Mouse (Mus musculus) midbrain, postnatal 0 days (tissue): ENCODE results near the gene Adprhl1. TPM values are rescaled to one million over a fixed set of nuclear protein-coding genes. Genes with fewer than 3 reads are reported as not detected.

Experiments used
- ATAC-seq: fragments of 200-750 bp; cut with Nextera tagmentation; 2 replicates; pipeline ENCODE4 v1.8.0; 2017; ENCODE audit warnings: moderate number of reproducible peaks, mild to moderate bottlenecking, moderate TSS enrichment, moderate library complexity; ENCODE audit not compliant: low FRiP score
- DNase-seq: peaks from one replicate; pipeline ENCODE4 v3.0.0-alpha.2; 2015; ENCODE audit warnings: low spot score
- H3K27ac ChIP-seq: fragments of 300-500 bp; sonication (generic); 2 replicates; pipeline ENCODE4 v1.5.1; 2014; ENCODE audit warnings: low read depth, mild to moderate bottlenecking, low read length, mixed read lengths
- H3K27me3 ChIP-seq: fragments of 300-500 bp; sonication (generic); 2 replicates; pipeline ENCODE4 v1.6.1; 2014; ENCODE audit warnings: low read length, control low read depth, mixed read lengths; ENCODE audit not compliant: insufficient read depth
- H3K36me3 ChIP-seq: fragments of 300-500 bp; sonication (generic); 2 replicates; pipeline ENCODE4 v1.6.1; 2014; ENCODE audit warnings: low read length, control low read depth, mixed read lengths; ENCODE audit not compliant: insufficient read depth
- H3K4me1 ChIP-seq: fragments of 300-500 bp; sonication (generic); 2 replicates; pipeline ENCODE4 v1.6.1; 2014; ENCODE audit warnings: mild to moderate bottlenecking, control low read depth, antibody characterized with exemption, low read length, mixed read lengths; ENCODE audit not compliant: insufficient read depth
- H3K4me2 ChIP-seq: fragments of 300-500 bp; sonication (generic); 2 replicates; pipeline ENCODE4 v1.6.1; 2014; ENCODE audit warnings: low read depth, mild to moderate bottlenecking, low read length, mixed read lengths; ENCODE audit not compliant: poor library complexity, severe bottlenecking
- H3K4me3 ChIP-seq: fragments of 300-500 bp; sonication (generic); 2 replicates; pipeline ENCODE4 v1.5.1; 2014; ENCODE audit warnings: low read depth, mild to moderate bottlenecking, low read length, moderate library complexity
- H3K9ac ChIP-seq: fragments of 300-500 bp; sonication (generic); replicated peaks from 2 replicates; pipeline ENCODE4 v1.6.1; 2014; ENCODE audit warnings: mild to moderate bottlenecking, low read length, moderate library complexity, mixed read lengths; ENCODE audit not compliant: poor library complexity, severe bottlenecking
- H3K9me3 ChIP-seq: fragments of 300-500 bp; sonication (generic); 2 replicates; pipeline ENCODE4 v1.6.1; 2016; ENCODE audit warnings: low read length, control low read depth
- CTCF ChIP-seq: IDR thresholded peaks from 2 replicates; pipeline ENCODE4 v1.5.1; 2016; ENCODE audit warnings: antibody characterized with exemption, mild to moderate bottlenecking
- WGBS: fragments of 180-500 bp; shearing (Covaris S2); extraction: QIAGEN DNeasy Blood & Tissue Kit; methylation state at CpG from one replicate; pipeline ENCODE4 v1.1.7; 2014; 5-methylcytosine and 5-hydroxymethylcytosine counted together
- microRNA counts: library from miRNA; unstranded; fragments of <30 nt; microRNA quantifications from one replicate; lab custom pipeline; 2015
- microRNA-seq: library from miRNA; unstranded; fragments of <30 nt; microRNA quantifications from one replicate; pipeline ENCODE4, GENCODE M21; 2016; ENCODE audit warnings: borderline number of aligned reads
- polyA plus RNA-seq: library from polyadenylated mRNA; unstranded; fragments of >200 nt; fragmentation: Nextera tagmentation; extraction: Ambion mirVana; gene quantifications from 2 replicates; pipeline ENCODE4 v1.2.1, GENCODE M21; 2015
- total RNA-seq: library from RNA; depleted of rRNA; stranded (reverse); fragments of >200 nt; gene quantifications from 2 replicates; pipeline ENCODE4 v1.2.3, GENCODE M21; 2014; rRNA removed

Gene Adprhl1
- total and polyA plus RNA-seq, 2 experiments from 2014 or later = 0.16 to 0.41 TPM

DNA sequence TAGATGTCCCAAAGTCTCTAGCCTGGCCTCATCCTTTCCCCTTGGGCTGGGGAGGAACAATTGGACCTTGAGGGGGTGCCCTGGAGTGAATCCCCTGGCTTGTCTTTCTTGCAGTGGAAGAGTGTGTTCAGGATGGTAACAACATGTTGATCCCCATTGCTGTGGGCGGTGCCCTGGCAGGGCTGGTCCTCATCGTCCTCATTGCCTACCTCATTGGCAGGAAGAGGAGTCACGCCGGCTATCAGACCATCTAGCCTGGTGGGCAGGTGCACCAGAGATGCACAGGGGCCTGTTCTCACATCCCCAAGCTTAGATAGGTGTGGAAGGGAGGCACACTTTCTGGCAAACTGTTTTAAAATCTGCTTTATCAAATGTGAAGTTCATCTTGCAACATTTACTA lies 79.7 kb downstream of the Adprhl1 start:
- TF ChIP-seq CTCF = no peak

More for the DNA sequence above, 79.7 kb downstream of the Adprhl1 start:
- H3K27me3 ChIP-seq = no peaks in the 10 kb centered on the region
- no peak for ATAC-seq
- no peaks in the 10 kb centered on the region for H3K9me3 ChIP-seq
- WGBS = 89% methylated on average over 4 of the region's 4 CpGs
- H3K4me1 ChIP-seq = no peaks in the 10 kb centered on the region
- no peak overlapping the region for H3K4me3 ChIP-seq
- H3K36me3 ChIP-seq = peaks cover 69% of the 10 kb centered on the region
- no peak overlapping the region for H3K4me2 ChIP-seq
- no peak for DNase-seq
- H3K27ac ChIP-seq = no peak overlapping the region
- no peak overlapping the region for H3K9ac ChIP-seq

MicroRNAs within 50 kb of the gene (microRNA counts, 519-probe panel; counts per million panel counts)
- 528 counts per million, percentile 58 among the panel's probes with 10 or more counts for microRNA mmu-miR-1968 (lab: Ali Mortazavi, UCI)

Small RNAs within 50 kb of the gene (microRNA-seq; reads per million reads assigned to microRNA genes)
- 23.8 reads per million, percentile 30 among the genes with 10 or more reads in this experiment for gene Mir1968

Other genes starting within 250 kb of the Adprhl1 start
- gene F7, start 228.1 kb downstream of the Adprhl1 start, total RNA-seq = not detected in 2 replicates
- 0.07 and 0.09 TPM in 2 replicates for gene F7, start 228.1 kb downstream of the Adprhl1 start, polyA plus RNA-seq
- 0.33 TPM in 1 of 2 replicates, not detected in the other for gene F10, start 216.9 kb downstream of the Adprhl1 start, total RNA-seq
- 0.21 TPM in 1 of 2 replicates, not detected in the other for gene F10, start 216.9 kb downstream of the Adprhl1 start, polyA plus RNA-seq
- not detected in 2 replicates for gene Proz, start 193.2 kb downstream of the Adprhl1 start, total RNA-seq
- gene Proz, start 193.2 kb downstream of the Adprhl1 start, polyA plus RNA-seq = 0.80 and 0.89 TPM in 2 replicates
- 32.2 and 32.7 TPM in 2 replicates for gene Pcid2, start 148.7 kb downstream of the Adprhl1 start, total RNA-seq
- gene Pcid2, start 148.7 kb downstream of the Adprhl1 start, polyA plus RNA-seq = 26.8 and 29.0 TPM in 2 replicates
- 100 and 106 TPM in 2 replicates for gene Cul4a, start 148.5 kb downstream of the Adprhl1 start, total RNA-seq
- 57.3 and 59.3 TPM in 2 replicates for gene Cul4a, start 148.5 kb downstream of the Adprhl1 start, polyA plus RNA-seq
- 273 and 322 TPM in 2 replicates for gene Lamp1, start 95.0 kb downstream of the Adprhl1 start, total RNA-seq
- 358 and 371 TPM in 2 replicates for gene Lamp1, start 95.0 kb downstream of the Adprhl1 start, polyA plus RNA-seq
- 7.9 and 10.1 TPM in 2 replicates for gene Grtp1, start 53.5 kb downstream of the Adprhl1 start, total RNA-seq
- gene Grtp1, start 53.5 kb downstream of the Adprhl1 start, polyA plus RNA-seq = 18.9 and 19.9 TPM in 2 replicates
- gene Dcun1d2, start 34.0 kb upstream of the Adprhl1 start, total RNA-seq = 32.7 and 38.9 TPM in 2 replicates
- gene Dcun1d2, start 34.0 kb upstream of the Adprhl1 start, polyA plus RNA-seq = 24.4 and 28.3 TPM in 2 replicates
- 23.5 and 31.9 TPM in 2 replicates for gene Tmco3, start 34.0 kb upstream of the Adprhl1 start, total RNA-seq
- 28.9 and 31.4 TPM in 2 replicates for gene Tmco3, start 34.0 kb upstream of the Adprhl1 start, polyA plus RNA-seq
- gene Tfdp1, start 84.6 kb upstream of the Adprhl1 start, total RNA-seq = 58.6 and 59.6 TPM in 2 replicates
- 72.4 and 75.4 TPM in 2 replicates for gene Tfdp1, start 84.6 kb upstream of the Adprhl1 start, polyA plus RNA-seq
- not detected in 2 replicates for gene Atp4b, start 142.7 kb upstream of the Adprhl1 start, total RNA-seq
- not detected in 2 replicates for gene Atp4b, start 142.7 kb upstream of the Adprhl1 start, polyA plus RNA-seq
- gene Grk1, start 150.9 kb upstream of the Adprhl1 start, total RNA-seq = under 0.01 TPM in 1 of 2 replicates, not detected in the other
- gene Grk1, start 150.9 kb upstream of the Adprhl1 start, polyA plus RNA-seq = not detected in 2 replicates
- 1.1 and 2.2 TPM in 2 replicates for gene Tmem255b, start 181.0 kb upstream of the Adprhl1 start, total RNA-seq
- 1.6 and 1.8 TPM in 2 replicates for gene Tmem255b, start 181.0 kb upstream of the Adprhl1 start, polyA plus RNA-seq
- gene Gas6, start 240.3 kb upstream of the Adprhl1 start, total RNA-seq = 73.6 and 91.0 TPM in 2 replicates
- 63.0 and 67.8 TPM in 2 replicates for gene Gas6, start 240.3 kb upstream of the Adprhl1 start, polyA plus RNA-seq